Mouse (Mus musculus) small intestine, adult 2 months (tissue): ENCODE measurements around the gene Sppl2c.

Experiments
- CTCF ChIP-seq: fragments of 200-500 bp; IDR thresholded peaks from 2 replicates; pipeline ENCODE4 v1.5.1; 2012; ENCODE audit warnings: low read depth, mild to moderate bottlenecking, control low read depth, inconsistent platforms, low read length, moderate library complexity, mixed read lengths; ENCODE audit not compliant: insufficient replicate concordance, insufficient read length; ENCODE audit errors: extremely low read depth
- POLR2A ChIP-seq: fragments of 200-500 bp; IDR thresholded peaks from 2 replicates; pipeline ENCODE4 v1.6.1; 2012; ENCODE audit warnings: low read depth, mild to moderate bottlenecking, control low read depth, inconsistent platforms, low read length, moderate library complexity

- TF ChIP-seq POLR2A (no peak), CTCF (no peak)
These were observed 47.2 kb upstream of the Sppl2c start for GRCm38 (mm10) chr11:104138976-104139375.
